Mouse (Mus musculus): ENCODE data around the gene Bend5. TPM values are rescaled to one million over a fixed set of nuclear protein-coding genes. Genes with fewer than 3 reads are reported as not detected.

Bend5 gene
- total and polyA plus RNA-seq, 3 experiments = not detected

- H3K4me3 ChIP-seq (ENCODE audit: control insufficient read depth in 1 of 2, insufficient read depth in 1 of 2, low read depth in 2 of 2, low read length in 2 of 2) = no peak overlapping the region
- H3K36me3 ChIP-seq (ENCODE audit: control insufficient read depth in 1 of 2, insufficient read depth in 2 of 2, low read length in 2 of 2) = no peaks in the 10 kb centered on the region
- no peak overlapping the region for H3K27ac ChIP-seq (ENCODE audit: control insufficient read depth, low read depth, low read length)
- H3K79me2 ChIP-seq (ENCODE audit: control insufficient read depth, insufficient read depth, low read length, poor library complexity) = no peaks in the 10 kb centered on the region
- TF ChIP-seq UBTF (IDR thresholded peaks at IDR 0.05; ENCODE audit: borderline replicate concordance, insufficient read depth, low read depth, low read length) = no peak
- TF ChIP-seq ETS1 (IDR thresholded peaks at IDR 0.05; ENCODE audit: low read depth, low read length) = no peak
- TF ChIP-seq TBP (IDR thresholded peaks at IDR 0.05; ENCODE audit: low read depth, low read length) = no peak
- no peak for TF ChIP-seq CHD2 (IDR thresholded peaks at IDR 0.05; ENCODE audit: low read length)
- no peak for TF ChIP-seq POLR2AphosphoS2 (IDR thresholded peaks at IDR 0.05; ENCODE audit: low read length)
- no peak for TF ChIP-seq BHLHE40 (IDR thresholded peaks at IDR 0.05; ENCODE audit: borderline replicate concordance, low read depth, low read length)
- TF ChIP-seq NRF1 (IDR thresholded peaks at IDR 0.05; ENCODE audit: insufficient read depth, low read depth, low read length, poor library complexity, severe bottlenecking) = no peak
- no peak for TF ChIP-seq MAFK (IDR thresholded peaks at IDR 0.05; ENCODE audit: borderline replicate concordance, low read depth, low read length)
- TF ChIP-seq SIN3A (IDR thresholded peaks at IDR 0.05; ENCODE audit: low read length) = no peak
- TF ChIP-seq RCOR1 (IDR thresholded peaks at IDR 0.05; ENCODE audit: low read depth, low read length) = no peak
- no peak for TF ChIP-seq JUND (IDR thresholded peaks at IDR 0.05; ENCODE audit: low read depth, low read length)
- no peak overlapping the region for H3K9ac ChIP-seq (ENCODE audit: control insufficient read depth, low read depth, low read length, poor library complexity, severe bottlenecking)
- no peaks in the 10 kb centered on the region for H3K27me3 ChIP-seq (ENCODE audit: control insufficient read depth in 1 of 2, insufficient read depth in 2 of 2, low read length in 2 of 2)
- DNase-seq (ENCODE audit: low read depth, low spot score) = no peak
- no peaks in the 10 kb centered on the region for H3K9me3 ChIP-seq (replicated peaks; ENCODE audit: insufficient read depth, low read length)
- H3K4me1 ChIP-seq (ENCODE audit: control insufficient read depth in 1 of 2, insufficient read depth in 2 of 2, low read length in 2 of 2) = no peaks in the 10 kb centered on the region
Measured at GRCm38 (mm10) chr4:111444616-111445160, 29.9 kb downstream of the Bend5 start.

DNA sequence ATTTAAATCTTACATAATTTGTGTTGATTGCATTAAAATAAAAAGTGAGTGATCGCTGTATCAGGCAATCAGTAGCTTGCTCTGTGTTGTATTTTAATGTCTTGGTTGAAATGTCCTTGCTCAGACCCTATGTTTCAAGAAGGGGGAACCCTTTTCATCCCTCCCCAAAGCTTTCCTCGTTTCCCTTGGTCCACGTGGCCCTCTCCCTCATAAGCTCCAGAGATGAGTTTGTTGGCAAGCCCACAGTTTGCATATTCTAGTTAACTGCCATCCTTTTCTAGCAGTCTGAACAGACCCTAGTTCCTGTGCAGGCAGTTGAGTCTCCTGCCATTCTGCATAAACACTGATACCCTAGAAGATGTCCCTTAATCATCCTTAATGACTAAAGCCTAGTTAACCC lies 33.1 kb downstream of the Bend5 start:
- no peaks in the 10 kb centered on the region for H3K27me3 ChIP-seq (ENCODE audit: control insufficient read depth in 1 of 2, insufficient read depth in 2 of 2, low read length in 2 of 2)
- TF ChIP-seq USF1 (IDR thresholded peaks at IDR 0.05; ENCODE audit: low read depth, low read length) (no peak), TCF12 (IDR thresholded peaks at IDR 0.05; ENCODE audit: low read depth, low read length) (no peak), JUND (IDR thresholded peaks at IDR 0.05; ENCODE audit: low read depth, low read length) (no peak), MYC (IDR thresholded peaks at IDR 0.05; ENCODE audit: low read depth, low read length) (no peak), ELF1 (IDR thresholded peaks at IDR 0.05; ENCODE audit: low read depth, low read length) (no peak), ZNF384 (IDR thresholded peaks at IDR 0.05; ENCODE audit: low read depth, low read length) (no peak), RAD21 (IDR thresholded peaks at IDR 0.05; ENCODE audit: low read depth, low read length) (no peak), BHLHE40 (IDR thresholded peaks at IDR 0.05; ENCODE audit: borderline replicate concordance, low read depth, low read length) (no peak), CHD1 (IDR thresholded peaks at IDR 0.05; ENCODE audit: low read depth, low read length) (no peak), TAL1 (IDR thresholded peaks at IDR 0.05; ENCODE audit: low read length) (no peak), MXI1 (IDR thresholded peaks at IDR 0.05; ENCODE audit: low read depth, low read length) (no peak), ETS1 (IDR thresholded peaks at IDR 0.05; ENCODE audit: low read depth, low read length) (no peak), USF2 (IDR thresholded peaks at IDR 0.05; ENCODE audit: borderline replicate concordance in 1 of 2, insufficient read depth in 1 of 2, low read depth in 1 of 2, low read length in 2 of 2) (no peak), POLR2A (IDR thresholded peaks at IDR 0.05; ENCODE audit: control insufficient read depth in 1 of 2, insufficient read depth in 1 of 2, low read depth in 1 of 2, low read length in 2 of 2, poor library complexity in 1 of 2) (no peak), MEF2A (IDR thresholded peaks at IDR 0.05; ENCODE audit: extremely low read depth, insufficient replicate concordance, low read depth, low read length, poor library complexity, severe bottlenecking) (no peak), MAFK (IDR thresholded peaks at IDR 0.05; ENCODE audit: borderline replicate concordance, low read depth, low read length) (no peak), MAZ (IDR thresholded peaks at IDR 0.05; ENCODE audit: low read depth, low read length) (no peak), SMC3 (IDR thresholded peaks at IDR 0.05; ENCODE audit: low read depth, low read length) (no peak)
- no peak overlapping the region for H3K27ac ChIP-seq (ENCODE audit: control insufficient read depth, low read depth, low read length)
- DNase-seq (ENCODE audit: low read depth, low spot score) = no peak
- no peaks in the 10 kb centered on the region for H3K36me3 ChIP-seq (ENCODE audit: control insufficient read depth in 1 of 2, insufficient read depth in 2 of 2, low read length in 2 of 2)
- H3K4me1 ChIP-seq (ENCODE audit: control insufficient read depth in 1 of 2, insufficient read depth in 2 of 2, low read length in 2 of 2) = no peaks in the 10 kb centered on the region
- H3K9ac ChIP-seq (ENCODE audit: control insufficient read depth, low read depth, low read length, poor library complexity, severe bottlenecking) = no peak overlapping the region
- no peaks in the 10 kb centered on the region for H3K79me2 ChIP-seq (ENCODE audit: control insufficient read depth, insufficient read depth, low read length, poor library complexity)
- no peaks in the 10 kb centered on the region for H3K9me3 ChIP-seq (replicated peaks; ENCODE audit: insufficient read depth, low read length)
- no peak overlapping the region for H3K4me3 ChIP-seq (ENCODE audit: control insufficient read depth in 1 of 2, insufficient read depth in 1 of 2, low read depth in 2 of 2, low read length in 2 of 2)
